Mouse (Mus musculus) ovary, adult 18-20 months (tissue): ENCODE measurements at regions not wholly inside any gene's neighbourhood (a gene's known extent, or its start where the extent isn't known, plus 50 kb on each side); places are given as distances from the start of the nearest gene placed in this dataset.

Experiments
- DNase-seq: peaks from one replicate; pipeline ENCODE4 v3.0.0; 2022; ENCODE audit warnings: low spot score, mixed read lengths

DNA sequence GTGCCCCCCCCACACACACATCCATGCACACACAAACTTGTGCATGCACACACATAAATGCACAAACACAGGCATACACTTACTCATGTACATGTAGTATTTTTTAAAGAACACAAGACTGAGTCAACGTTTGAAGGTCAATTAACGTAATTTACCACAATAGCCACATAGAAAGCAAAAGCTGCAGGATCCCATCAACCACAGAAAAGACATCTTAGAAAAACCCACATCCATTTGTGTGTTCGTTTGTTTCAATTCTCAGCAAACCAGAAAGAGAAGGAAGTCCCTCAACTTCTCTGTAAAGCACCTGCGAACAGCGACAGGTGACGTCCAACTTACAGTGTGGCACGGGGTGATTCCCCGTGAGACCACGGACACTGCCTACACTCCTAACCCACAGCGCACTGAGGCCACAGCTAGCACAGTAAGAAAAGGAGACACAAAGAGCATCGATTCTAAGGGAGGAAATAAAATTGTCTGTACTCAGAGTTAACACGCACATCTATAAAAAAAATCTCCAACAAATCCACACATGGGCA is 53.8 kb downstream of the Dio3 start:
- no peak for DNase-seq

DNA sequence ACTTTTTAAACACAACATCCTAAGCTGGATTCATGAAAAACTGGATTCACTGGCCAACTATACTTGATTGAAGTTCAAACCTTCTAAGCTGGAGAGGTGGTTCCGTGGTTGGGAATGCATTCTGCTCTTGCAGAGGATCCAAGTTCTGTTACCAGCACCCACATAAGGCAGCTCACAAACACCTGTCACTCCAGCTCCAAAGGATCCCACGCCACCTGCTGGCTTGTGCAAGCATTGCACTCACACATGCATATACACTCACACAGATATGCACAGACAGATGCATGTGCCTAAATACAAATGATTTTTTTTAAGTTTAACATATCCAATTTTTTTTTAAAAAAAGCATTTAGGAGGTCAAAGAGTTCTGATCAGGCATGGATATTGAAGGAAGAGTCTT is 55.7 kb downstream of the Dio3 start:
- DNase-seq: no peak

DNA sequence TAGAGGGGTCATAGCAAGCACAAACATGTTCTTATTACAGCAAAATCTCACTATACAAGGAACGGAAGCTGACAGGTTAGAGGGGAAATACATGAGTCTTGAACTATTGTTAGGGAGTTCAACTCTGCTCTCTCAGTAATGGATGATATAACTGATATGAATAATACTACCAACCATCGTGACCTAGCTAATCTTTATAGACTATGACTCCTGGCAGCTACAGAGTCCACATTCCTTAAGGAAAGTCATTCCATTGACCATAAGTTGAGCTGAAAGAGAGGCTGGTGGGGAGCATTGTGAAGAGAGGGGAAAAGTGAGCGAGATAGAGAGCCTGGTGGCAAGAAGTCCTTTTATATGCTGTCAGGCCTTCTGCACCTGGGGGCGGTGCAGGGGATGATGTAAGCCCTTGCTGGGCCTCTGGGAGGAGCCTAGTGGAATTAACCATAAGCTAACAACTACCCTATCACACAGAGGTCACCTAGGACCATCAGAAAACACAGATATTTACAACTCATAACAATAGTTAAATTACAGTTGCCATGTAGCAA is 65.5 kb downstream of the Dio3 start:
- no peak for DNase-seq

DNA sequence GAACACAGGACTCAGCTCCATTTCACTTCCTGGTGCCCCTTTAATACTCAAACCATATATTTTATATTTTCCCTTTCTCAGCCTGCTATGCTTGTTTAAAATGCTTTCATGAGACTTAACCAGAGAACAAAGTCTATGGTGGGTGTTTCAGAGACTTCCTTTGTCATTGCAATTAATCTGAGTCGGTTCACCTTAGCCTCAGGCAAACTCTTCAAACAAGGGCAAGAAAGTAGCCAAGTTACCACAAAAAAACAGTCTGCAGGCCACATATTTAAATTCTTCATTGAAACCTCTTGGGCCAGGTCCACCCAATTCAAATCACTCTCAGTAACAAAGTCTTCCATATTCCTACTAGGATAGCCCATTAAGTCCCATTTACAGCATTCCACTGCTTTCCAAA is 70.8 kb downstream of the Dio3 start:
- no peak for DNase-seq

DNA sequence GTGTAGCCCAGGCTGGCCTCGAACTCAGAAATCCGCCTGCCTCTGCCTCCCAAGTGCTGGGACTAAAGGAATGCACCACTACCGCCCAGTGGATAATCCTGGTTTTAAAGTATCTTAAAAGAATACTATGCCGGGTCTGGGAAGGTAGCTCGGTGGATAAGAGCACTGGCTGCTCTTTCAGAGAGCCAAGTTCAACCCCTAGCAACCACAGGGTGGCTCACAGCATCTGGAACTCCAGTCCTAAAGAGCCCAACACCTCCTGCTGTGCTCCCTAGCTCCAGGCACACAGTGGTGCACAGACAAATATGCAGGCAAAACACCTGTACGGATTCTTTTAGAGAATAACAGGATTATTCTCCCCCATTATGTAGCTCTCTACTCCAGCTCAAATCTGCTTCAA is 77.0 kb downstream of the Dio3 start:
- DNase-seq: no peak

DNA sequence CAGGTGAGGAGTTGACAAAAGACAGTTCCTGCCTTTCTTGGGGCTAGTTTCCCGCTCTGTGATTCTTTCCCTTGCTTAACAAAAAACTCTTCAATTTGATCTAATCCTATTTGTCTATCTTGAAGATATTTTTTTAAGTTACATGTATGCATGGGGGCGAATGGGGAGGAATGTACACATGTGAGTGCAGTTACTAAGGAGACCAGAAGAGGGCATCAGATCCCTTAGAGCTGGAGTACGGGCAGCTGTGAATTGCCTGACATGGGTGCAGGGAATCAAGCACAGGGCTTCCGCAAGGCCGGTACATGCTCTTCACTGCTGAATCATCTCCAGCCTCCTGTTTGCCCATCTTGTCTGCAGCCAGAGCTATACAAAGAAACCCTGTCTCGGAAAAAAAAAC is 79.8 kb upstream of the Ppp2r5c start:
- DNase-seq: no peak

DNA sequence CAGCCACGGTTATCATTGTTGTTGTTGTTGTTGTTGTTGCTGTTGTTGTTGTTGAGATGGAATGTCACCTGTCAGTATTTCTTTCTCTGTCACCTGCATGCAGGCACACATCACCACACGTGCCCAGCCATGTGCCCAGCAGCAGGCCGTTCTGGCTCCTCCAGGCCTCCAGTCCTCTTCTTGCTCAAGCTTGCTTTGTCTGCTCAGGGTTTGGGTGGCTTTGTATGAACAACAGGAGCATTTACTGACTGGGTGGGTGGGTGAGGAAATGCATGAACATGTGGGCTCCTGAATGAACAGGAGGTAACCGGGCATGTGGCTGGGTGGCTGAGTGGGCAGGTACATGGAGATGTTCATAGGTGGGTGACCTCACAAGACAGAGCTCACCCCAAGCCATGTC is 79.1 kb upstream of the Ppp2r5c start:
- no peak for DNase-seq

DNA sequence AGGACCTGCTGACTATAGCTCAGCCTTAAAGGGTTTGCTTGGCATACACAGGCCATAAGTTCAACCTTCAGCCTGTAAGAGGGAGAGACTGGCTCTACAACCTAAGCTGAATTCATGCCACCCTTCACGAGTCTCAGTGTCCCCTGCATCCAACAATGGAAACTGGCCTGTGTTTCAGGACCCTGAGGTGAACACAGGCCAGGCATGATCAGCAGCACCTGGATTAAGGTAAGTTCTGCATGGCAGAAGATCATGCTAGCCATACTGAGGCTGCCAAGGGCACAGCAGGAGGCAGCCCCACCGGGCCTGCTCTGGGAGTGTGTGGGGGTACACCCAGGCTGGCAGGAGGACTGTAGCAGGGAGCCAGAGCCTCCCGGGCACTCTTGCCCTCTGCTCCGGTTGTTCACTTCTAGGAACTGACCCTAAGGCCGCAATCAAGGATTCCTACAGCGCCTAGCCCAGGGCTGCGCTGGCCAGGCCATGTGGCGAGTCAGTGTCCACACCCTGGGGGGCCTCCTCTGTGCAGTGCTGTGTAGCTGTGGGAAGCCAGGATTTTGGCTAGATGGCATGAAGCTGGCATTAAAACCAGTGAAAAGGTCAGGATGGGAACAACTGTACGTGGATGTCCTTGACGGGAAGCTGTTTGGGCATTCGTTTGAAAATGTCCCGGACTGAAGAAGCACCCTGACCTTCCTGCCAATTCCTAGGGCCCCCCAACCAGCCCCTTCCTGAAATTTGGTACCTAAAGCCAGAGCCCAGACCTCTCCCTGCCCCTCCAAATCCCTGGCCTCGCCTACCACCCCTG is 74.8 kb upstream of the Ppp2r5c start:
- no peak for DNase-seq

DNA sequence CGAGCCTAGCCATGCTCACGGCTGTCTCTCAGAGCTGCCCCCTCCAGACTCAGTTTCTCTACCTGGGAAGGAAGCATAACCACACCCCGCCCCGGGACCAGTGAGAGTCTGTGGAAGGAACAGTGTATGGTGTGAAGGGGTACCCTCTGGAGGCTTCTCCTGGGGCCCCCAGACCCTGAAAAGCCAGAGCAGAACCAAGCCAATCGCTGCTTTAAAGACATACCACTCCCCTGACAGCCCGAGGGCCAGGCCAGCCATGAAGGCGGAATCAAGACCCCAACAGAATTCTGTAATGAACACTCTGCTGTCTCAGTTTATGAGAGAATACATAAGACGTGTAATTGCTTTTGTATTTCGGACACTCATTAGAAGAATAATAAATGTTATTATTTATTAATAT is 73.9 kb upstream of the Ppp2r5c start:
- no peak for DNase-seq

DNA sequence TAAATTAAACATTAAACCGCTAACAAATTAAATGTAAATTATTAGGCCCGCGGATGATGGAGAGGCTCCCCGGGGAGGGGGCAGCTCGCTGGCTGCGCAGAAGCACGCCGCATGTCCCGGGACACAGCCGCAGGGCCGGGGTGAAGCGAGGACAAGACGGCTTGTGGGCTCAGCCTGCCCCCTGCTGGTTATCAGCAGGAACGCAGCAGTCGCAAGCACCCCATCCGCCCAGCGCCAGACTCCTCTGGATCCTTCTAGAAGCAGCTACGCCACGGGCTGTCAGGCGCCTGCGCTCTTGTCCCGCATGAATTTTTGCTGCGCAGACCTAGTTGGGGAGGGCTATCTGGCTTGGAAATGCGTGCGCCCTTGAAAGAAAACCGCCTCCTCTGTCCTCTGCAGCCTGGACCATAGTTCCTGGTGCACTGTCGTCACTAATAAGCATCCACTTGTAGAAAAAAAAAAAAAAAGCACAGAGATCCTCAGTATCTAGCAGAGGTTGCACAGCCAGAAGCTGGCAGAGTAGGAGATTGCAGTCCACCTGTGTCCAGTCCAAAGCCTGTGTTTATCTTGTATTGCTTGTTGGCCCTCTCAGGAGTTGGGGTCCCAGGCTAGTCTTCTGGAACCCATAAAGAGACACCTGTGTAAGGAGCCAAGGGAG is 73.4 kb upstream of the Ppp2r5c start:
- peak; percentile 70 for DNase-seq

DNA sequence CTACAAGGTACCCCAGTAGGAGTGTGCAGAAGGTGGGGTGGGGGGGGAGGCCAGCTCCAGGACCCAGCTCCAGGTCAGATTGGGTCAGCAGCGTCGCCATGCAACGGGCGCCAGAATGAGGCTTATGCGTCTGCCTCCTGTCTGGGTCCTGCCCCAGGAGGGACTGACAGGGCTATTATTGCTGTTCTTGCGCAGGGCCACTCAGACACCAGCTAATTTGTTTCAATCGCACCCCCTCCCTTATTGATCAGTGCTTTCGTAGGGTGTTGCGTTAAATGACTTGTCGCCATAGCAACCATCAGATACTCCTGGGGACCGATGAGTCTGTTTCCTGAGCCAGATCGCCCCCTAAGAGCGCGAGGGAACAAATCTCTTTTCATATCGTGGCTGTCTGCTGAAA is 71.8 kb upstream of the Ppp2r5c start:
- no peak for DNase-seq

DNA sequence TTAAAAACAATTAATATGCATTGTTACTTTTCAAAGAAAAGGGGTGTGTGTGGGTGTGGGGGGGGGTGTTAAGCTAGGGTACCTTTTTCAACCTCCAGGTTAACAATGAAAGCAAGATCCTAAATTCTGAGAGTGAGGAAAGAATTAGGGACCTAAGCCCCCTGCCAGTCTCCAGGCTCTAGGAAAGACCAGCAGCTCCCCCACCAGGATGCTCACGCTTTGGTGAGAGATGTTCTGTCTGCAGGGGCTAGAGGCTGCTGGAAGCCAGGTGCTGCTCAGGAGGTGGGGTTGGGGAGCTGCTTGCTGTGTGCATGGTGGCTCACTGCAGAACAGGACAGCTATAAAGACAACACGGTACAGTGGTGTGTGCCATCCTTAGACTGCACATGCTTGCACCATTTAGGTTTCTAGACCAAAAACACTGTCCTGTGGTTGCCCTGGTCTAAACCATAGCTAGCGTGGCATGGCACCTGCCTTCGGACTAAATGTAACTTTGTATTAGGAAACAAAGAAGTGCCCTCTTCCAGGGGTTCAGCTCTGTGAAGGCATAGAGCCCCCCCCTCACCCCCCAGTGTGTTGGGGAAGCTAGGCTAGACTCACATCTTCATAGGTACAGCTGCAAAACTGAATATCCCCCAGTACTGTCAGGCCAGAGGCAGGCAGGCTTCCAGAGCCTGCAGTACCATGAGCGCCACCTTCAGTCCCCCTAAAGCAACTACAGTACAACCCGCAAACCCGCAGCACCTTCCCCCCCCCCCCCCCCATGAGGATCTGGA is 70.7 kb upstream of the Ppp2r5c start:
- no peak for DNase-seq

DNA sequence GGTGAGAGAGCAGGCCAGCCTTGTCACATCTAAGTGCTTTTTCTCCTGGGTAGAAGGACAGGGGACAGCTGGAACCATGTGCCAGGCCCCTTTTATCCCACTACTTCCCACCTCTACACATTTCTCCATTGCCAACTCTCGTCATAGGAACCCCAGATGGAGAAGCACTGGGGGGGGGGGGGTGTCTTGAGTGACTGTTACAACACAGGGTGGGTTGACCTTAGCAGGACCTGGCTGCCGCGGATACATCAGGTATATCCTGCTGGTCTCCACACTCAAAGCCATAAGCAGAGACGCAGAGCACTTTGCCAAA is 70.1 kb upstream of the Ppp2r5c start:
- DNase-seq: no peak

DNA sequence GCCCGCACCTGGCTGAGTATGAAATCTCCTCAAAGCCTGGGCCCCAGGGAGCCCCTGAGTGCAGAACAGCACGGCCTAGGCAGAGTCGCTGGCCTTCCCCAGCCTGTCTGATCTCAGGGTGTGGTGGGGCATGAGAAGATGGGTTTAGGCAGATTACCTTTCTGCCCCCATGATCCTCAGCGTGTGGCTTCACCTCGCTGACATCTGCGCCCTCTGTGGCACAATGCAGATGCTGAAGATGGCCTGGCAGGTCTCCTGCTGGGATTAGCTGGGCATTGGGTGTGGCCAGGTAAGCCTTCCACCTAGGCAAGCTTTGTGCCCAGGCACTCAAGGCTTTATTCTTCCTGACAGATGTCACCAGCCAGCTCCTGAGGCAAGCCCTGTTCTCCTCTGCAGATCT is 69.6 kb upstream of the Ppp2r5c start:
- DNase-seq: no peak

DNA sequence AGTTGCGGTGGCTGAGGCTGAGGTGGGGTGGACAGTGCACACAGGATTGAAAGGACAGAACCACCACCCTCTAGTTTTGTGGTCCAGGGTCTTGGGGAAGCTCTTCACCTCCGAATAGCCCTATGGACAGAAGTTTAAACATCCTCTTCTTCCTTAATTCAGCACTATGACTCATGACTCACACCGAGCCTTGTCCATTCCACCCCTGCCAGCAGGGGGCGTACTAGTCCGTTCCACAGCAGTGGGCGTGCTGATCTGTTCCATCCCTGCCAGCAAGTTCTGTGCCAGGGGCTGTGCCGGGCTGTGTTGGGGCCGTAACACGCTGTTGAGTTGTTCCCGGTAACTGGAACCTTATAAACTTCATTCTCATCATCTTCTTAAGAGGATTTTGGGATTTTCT is 69.2 kb upstream of the Ppp2r5c start:
- DNase-seq: no peak

DNA sequence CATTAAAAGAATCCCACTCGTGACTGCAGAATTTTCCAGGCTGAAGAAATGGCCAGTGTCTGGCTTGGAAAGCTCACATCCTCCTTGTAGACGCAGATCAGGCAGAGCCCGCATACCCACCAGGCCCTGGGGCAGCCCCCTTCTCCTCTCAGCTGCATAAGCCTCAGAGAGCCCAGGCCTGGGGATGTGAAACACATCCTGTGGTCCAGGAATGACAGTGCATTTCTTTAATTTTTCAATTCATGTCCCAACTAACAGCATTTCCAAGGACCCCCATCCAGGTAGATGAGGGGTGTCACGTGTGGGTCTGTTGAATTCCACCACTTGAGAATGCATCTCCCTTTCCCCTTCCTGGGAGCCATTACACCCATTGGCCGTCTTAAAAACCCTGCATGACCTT is 68.6 kb upstream of the Ppp2r5c start:
- no peak for DNase-seq

DNA sequence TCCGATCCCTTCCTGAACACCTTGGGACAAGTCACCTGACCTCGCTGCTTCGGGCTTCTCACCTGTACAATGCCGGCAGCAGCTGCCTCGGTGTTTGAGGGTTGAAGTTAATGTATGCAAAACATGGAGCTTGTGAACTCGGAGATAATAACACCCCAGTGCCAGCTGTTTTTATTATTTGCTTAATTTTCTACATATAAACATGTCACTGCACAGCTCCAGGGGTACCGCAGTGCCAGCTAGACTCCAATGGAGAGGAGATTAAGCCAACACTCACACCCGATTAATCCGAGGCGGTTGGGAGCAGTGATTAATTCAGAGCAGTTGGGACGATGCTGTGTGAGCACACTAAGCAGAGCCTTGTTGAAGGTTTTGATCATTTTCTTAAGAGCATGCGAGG is 67.2 kb upstream of the Ppp2r5c start:
- no peak for DNase-seq

DNA sequence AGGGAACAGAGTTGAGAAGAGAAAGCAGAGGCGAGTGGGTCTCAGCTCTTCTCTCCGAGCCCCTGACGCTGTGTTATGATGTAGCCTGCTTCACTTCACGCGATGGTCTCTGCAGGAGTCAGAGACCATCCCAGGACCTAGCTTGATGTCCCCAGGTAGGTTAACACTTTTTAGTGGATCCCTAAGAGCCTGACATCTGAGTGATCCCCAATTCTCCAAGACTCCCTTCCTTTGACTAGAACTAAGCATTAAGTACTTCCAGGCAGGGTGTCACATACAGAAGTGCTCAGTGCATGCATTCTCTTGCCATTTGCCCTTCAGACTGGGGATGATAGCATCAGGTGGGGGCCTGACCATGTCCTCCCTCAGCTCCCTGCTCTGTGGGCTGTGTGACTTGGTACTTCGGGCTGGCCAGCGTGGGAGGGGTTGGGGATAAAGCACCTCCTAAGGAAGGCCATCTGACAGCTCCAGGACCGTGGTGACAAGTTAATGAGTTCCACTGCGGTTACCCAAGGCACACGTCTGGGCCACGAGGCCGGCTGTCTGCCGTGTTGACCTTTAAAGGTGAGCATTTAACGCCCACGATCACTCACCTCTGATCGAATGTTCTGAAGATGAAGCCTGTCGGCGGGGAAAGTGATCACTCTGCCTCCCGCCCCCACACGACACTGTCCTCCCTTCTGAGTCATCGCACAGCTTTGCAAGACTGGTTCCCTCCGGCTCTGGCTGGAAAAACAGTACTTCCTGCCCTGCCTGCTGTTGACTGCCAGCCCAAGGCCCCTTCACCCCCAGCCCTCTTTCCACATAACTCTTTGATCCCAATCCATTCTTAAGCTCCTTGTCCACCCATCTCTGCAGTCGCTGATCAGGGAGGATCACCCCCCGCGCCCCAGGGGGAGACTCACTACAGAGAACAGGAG is 65.8 kb upstream of the Ppp2r5c start:
- DNase-seq: peak; percentile 26

DNA sequence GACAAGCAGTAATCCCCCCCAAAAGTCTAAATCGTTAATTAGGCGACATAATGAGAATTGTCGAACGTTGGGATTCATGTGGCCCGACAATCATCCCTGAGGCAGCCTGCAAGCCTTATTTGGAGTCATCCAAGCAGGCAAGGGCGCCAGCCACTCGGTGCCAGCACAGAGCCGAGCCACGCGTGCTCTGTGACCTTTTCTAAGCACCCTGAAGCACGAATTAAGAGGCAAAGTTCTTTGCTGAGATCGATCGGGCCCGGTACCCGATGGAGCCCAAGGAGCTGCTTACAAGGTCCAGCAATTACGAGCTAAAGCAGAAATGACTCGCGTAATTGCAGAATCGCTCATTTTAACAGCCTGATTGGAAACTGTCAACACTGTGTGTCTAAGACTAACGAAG is 61.9 kb upstream of the Ppp2r5c start:
- no peak for DNase-seq

DNA sequence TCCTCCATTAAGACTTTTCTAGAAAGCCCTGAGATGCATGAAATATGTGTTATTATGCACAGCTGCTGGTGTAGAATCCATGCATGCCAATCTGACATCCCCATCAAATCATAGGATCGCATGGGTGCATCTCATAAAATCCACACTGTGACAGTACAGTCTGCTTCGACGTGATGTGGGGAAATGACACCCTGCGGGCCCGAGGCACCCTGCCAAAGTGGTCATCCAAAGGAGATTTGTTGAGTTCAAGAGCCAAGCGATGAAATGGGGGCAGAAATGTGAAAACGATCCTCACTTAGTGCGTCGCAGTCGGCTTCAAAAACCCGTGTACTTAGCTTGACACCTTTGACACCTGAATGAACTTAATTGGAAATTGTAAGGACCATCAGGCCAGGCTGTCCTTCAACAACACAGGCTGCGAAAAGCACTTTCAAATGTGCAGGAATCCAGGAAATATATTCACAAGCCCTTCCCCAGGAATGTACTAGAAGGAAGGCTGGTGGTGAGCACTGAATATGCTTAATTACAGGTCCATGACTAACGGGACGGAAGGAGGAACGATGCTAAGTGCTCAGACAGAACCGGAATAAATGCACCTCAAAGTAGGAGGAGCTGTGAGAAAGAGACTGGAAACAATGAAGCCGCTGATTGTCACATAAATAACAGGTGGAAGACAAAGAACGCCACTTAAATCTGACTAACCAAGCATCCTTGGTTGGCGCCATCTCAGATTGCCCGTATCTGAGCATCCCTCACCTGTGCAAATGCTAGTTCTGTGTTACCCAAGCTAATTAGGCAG is 60.9 kb upstream of the Ppp2r5c start:
- DNase-seq: no peak

DNA sequence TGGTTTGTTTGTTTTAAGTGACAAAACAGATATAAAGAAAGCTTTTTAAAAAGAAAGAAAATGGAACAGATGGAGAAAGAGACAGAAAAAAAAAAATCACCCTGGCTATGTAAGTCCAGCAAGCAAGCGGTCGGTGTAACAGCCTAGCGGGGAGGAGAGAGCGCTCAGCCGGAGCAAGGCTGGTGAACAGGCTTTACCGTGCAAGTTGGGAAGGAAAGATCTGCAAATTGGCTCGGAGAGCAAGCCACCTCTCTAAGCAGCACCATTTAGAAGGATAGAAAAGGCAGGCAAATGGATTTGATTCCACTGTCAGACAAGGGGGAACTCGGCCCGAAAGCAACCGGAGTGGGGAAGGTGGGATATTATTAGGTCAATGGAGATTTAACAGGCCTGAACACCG is 59.9 kb upstream of the Ppp2r5c start:
- no peak for DNase-seq
